Mouse (Mus musculus) thymus, postnatal 4 days (tissue): ENCODE results near the gene Smpd2.
A peak's percentile ranks its signal among the peaks of the same experiment; 100 is the strongest.

Experiments
- DNase-seq: peaks from one replicate; pipeline ENCODE4 v3.0.0; 2021

Smpd2 gene

DNA sequence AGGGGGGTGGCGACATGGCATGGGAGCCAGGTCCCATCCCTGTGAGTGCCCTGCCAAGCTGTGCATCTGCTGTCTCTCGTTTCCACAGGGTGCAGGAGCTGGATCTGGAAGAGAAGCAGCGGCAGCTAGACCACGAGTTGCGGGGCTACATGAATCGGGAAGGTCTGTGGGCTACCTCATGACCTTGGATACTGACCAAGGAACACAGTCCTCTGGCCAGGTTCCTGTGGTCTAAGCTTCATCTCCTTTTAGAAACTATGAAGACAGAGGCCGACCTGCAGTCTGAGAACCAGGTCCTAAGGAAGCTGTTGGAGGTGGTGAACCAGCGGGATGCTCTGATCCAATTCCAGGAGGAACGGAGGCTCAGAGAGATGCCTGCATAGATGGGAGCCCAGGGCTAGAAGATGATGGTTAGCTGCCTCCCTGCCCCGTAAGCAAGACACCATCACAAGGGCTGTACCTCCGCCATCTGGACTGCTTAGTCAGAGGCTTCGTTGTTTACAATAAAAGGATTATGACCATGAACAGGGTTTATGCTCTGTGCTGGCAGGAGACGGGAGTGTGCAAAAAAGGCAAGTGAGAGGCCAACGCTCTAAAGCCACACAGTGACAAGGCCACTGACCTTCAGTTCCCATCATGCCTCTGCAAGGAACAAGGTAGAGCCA lies 3.5 kb downstream of the Smpd2 start:
- no peak for DNase-seq

GRCm38 (mm10) chr10:41485778-41486177 lies 4.4 kb downstream of the Smpd2 start:
- DNase-seq = no peak

DNA sequence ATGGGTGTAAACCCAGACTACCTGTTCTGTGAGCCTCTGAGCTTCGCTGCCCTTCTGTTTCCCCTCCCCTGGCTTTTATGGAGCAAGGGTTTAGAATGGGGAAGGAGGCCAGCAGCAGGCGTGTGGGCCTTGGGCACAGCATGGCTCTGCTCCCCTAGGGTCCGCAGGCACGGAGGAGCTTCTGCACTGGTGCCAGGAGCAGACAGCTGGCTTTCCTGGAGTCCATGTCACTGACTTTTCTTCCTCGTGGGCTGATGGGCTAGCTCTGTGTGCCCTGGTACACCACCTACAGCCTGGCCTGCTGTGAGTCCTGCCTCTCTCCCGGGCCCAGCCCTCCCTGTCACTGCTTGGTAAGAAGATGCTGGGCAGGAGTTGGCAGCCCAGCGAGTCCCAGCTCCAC lies 7.7 kb downstream of the Smpd2 start:
- DNase-seq = no peak

GRCm38 (mm10) chr10:41480938-41481880 lies 9.0 kb downstream of the Smpd2 start:
- no peak for DNase-seq

- DNase-seq = no peak
Measured at GRCm38 (mm10) chr10:41479961-41480360, 10.2 kb downstream of the Smpd2 start.

- peak; percentile 77 for DNase-seq
Measured at GRCm38 (mm10) chr10:41477278-41478181, 12.6 kb downstream of the Smpd2 start.

GRCm38 (mm10) chr10:41477018-41477277 lies 13.2 kb downstream of the Smpd2 start:
- peak; percentile 71 for DNase-seq

DNA sequence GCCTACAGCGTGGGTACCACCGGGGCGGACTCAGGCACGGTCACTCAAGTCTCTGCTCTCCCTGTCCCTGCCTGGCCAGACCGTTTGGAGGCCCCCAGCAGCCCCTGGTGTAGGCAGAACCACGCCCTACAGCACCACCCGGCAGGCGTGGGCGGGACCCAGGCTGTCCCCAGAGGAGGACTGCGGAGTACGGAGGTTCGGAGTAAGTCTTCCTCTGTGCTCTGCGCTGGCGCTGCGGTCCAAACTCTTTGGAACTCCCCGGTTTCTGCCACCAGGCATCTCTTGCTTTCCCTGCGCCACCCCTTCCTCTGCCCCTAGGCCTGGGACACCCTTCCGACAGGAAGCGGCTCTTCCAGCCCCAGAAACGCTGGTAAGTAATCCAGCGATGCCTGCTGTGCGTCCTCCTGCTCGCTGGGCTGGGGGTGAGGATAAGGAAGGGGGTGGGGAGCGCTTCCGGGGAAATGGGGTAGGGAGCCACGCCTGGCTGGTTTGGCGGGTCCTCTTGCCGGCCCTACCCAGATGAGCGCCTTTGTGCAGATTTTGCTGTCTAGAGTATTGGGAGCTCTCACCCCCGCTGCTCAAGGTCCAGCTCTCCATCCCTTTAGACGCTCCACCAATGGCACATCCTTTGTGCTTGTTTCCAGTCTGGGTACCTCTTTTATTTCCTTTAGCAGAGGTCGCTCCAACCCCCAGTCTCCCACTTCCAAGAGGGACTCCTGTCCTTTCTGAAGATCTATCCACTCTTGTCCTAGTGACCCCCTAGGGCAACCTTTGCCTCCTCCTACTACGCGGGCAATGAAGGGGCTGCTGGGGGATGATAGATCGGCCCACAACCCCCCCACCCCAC lies 13.8 kb downstream of the Smpd2 start, which contains the start of gene Mical1:
Gene Mical1, plus strand, starts transcription at position 144 of the 847 bp plus-strand sequence.
- DNase-seq = peak; percentile 84

DNA sequence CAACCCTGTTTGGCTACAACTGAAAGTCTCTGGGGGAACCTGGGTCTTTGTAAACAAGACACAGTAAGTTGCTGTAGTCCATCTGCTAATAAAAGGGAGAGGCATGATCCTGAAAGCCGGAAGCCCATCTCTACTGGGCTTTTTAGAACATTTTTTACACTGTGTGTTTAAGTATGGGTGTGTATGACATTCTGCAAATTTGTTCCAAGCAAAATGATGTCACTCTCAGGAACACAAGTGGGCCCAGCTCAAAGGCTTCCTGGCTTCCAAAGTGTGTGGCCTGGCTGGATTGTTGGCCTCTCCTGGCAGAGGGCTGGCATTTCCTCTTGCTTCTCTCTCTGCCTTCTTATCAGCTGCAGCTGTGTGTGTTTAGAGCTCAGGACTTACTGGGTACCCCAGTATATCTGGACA lies 15.2 kb downstream of the Smpd2 start:
- DNase-seq = no peak

GRCm38 (mm10) chr10:41473782-41474468 lies 16.2 kb downstream of the Smpd2 start:
- DNase-seq = no peak

- no peak for DNase-seq
Measured at GRCm38 (mm10) chr10:41472962-41473481, 17.1 kb downstream of the Smpd2 start.

DNA sequence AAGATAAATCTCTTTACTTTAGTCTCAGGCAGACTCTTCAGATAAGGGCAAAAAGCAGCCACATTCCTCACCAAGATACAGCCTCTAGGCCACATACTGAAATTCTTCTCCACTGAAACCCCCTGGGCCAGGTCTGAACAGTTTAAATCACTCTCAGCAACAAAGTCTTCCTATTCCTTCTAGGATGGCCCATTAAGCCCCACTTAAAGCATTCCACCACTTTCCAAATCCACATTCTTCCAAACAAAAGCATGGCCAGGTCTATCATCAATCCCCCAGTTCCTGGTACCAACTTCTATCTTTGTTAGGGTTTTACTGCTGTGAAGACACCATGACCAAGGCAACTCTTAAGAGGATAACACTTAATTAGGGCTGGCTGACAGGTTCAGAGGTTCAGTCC lies 17.6 kb downstream of the Smpd2 start:
- no peak for DNase-seq

GRCm38 (mm10) chr10:41470693-41471092 lies 19.5 kb downstream of the Smpd2 start:
- DNase-seq = no peak

DNA sequence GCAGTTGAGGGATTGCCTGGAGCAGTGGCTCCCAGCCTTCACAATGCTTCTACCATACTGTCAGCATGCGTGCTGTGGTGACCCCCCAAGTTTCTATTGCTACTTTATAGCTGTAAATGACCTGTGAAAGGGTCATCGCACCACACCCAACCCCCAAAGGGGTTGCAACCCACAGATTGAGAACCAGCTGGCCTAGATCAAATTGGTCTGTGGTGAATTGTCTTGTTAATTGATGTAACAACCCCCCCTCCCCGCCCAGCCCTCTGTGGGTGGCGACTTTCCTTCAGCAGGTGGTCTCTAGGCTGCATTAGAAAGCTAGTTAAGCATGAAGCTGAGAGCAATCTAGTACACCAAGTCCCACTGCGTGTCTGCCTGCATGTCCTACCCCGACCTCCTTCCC lies 22.8 kb downstream of the Smpd2 start:
- DNase-seq = no peak

GRCm38 (mm10) chr10:41464401-41464955 lies 25.7 kb downstream of the Smpd2 start:
- DNase-seq = no peak

- DNase-seq = no peak
Measured at GRCm38 (mm10) chr10:41461057-41461722, 29.0 kb downstream of the Smpd2 start.

GRCm38 (mm10) chr10:41460501-41460900 lies 29.7 kb downstream of the Smpd2 start:
- DNase-seq = no peak

GRCm38 (mm10) chr10:41459990-41460389 lies 30.2 kb downstream of the Smpd2 start:
- no peak for DNase-seq

DNA sequence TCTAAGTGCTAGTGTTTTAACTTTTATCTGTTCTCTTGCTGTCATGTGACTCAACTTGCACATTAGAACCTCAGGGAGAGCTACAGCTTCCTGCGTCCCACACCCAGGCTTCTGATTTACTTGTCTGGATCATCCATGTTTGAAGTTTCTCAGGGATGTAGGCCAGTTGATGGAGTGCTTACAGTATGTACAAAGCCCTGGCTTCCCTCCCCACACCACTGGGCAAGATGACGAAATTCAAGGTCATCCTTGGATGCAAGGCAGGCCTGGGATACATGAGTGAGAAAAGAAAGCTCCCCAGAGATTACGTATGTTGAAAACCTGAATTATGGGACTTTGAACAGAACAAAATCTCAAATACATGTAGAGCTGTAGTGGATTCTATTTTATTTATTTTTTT lies 37.4 kb downstream of the Smpd2 start:
- DNase-seq = no peak

GRCm38 (mm10) chr10:41451656-41452055 lies 38.5 kb downstream of the Smpd2 start:
- no peak for DNase-seq
